Mouse (Mus musculus) stomach, postnatal 0 days (tissue): ENCODE data around the gene Slc6a1.

Experiments used
- CTCF ChIP-seq: IDR thresholded peaks from 2 replicates; pipeline ENCODE4 v1.5.1; 2016; ENCODE audit warnings: antibody characterized with exemption, low read depth, mild to moderate bottlenecking, moderate library complexity
- EP300 ChIP-seq: optimal IDR thresholded peaks from 2 replicates; pipeline ENCODE3; 2016; ENCODE audit warnings: antibody characterized with exemption

DNA sequence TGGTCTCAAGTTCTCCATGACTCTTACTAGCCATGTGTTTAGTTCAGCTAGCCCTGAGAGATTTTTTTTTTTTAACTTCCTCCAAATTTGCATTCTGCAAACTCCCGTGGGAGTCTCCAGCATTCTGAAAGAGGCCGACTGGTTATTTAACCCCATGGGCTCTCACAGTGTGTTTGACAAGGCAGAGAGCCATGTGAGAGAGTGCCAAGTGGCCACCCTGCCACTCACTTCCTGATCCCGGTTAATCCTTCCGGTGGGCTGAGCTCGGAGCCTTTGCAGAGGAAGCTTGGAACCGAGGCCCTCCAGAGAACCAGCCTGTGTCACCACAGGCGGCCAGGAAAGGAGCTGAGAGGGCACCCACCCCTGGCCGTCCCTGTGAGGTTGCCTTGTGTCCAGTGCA is 11.1 kb downstream of the Slc6a1 start:
- TF ChIP-seq CTCF (no peak), EP300 (no peak)
